Comparison of ENCODE assay signal across 1 mouse cellular context in the genomic region with DNA sequence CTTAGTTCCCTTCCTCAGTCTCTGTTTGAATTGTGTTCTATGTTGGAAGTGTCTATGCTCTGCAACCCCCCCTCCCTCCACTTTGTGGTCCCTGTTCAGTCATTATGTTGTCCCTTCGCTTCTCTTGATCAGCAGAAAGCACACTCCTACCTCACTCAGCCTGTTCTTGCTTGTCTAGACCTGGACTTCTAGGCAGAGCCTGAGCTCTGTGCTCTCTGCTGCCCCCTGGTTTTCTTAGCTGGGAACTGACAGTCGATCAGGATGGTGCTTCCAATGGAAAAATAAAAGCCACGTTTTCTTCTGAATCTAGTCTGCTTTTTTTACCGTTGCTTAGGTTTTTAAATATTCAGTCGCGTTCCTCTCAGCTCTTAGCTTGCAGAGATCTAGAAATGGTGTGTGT.
A peak's percentile ranks its signal among the peaks of the same experiment; 100 is the strongest.
TF ChIP-seq lines count a peak whose summit lies in the region.

No protein-coding gene starts in this region.

TF ChIP-seq in CH12.LX, 34 proteins besides CTCF, POLR2A, EP300 and RAD21:
- TF ChIP-seq SIN3A (IDR thresholded peaks at IDR 0.05; ENCODE audit: low read length) (0 out of 2 replicates have a peak, but pooled peaks have one; percentile 15), ZKSCAN1 (IDR thresholded peaks at IDR 0.05; ENCODE audit: borderline replicate concordance, low read depth, low read length) (no peak), SMC3 (IDR thresholded peaks at IDR 0.05; ENCODE audit: low read depth, low read length) (peak; percentile 81)
